Mouse (Mus musculus) heart, adult 2 months (tissue): ENCODE measurements around the gene Gm4305.
"Not testable (repeated sequence)": the region's sequence is repeated elsewhere in the genome, so short reads cannot be mapped to it uniquely, and the experiment has no call there.

ENCODE experiments used
- CTCF ChIP-seq: fragments of 200-600 bp; IDR thresholded peaks from 2 replicates; pipeline ENCODE4 v1.8.1; 2022; ENCODE audit warnings: antibody characterized with exemption, mild to moderate bottlenecking, moderate library complexity
- EP300 ChIP-seq: fragments of 200-500 bp; IDR thresholded peaks from 2 replicates; pipeline ENCODE4 v1.6.1; 2011; ENCODE audit warnings: low read depth, low read length, control low read depth; ENCODE audit not compliant: insufficient read depth
- POLR2A ChIP-seq: fragments of 200-500 bp; IDR thresholded peaks from 2 replicates; pipeline ENCODE4 v1.6.1; 2011; ENCODE audit warnings: mild to moderate bottlenecking, low read depth, low read length, control low read depth; ENCODE audit not compliant: insufficient read depth

DNA sequence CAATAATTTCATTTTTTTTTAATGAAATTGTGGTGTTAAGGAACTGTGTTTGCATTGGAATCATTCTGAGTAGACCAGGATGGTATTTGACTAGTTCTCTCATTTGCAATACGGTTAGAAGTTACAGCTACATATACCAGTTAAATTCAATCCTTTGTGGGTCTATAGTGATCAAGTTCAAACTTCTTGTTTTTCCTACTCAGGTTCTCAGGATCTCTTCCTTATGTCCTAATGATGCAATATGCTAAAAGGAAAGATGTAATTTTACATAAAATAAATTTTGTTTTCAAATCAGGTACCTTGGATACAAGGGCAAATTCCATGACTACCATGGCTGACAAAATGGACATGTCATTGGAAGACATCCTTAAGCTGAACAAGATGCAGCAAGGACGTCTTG lies 15.5 kb upstream of the Gm4305 start, which contains the start of gene Gm4301:
- TF ChIP-seq CTCF, POLR2A, EP300: not testable (repeated sequence)
